Mouse (Mus musculus): ENCODE data around the gene Lrrc7.

GRCm38 (mm10) chr3:158105260-158105659 is 456.8 kb downstream of the Lrrc7 start:
- TF ChIP-seq CTCF (conservative IDR thresholded peaks at IDR 0.05 in 1 of 2, IDR thresholded peaks at IDR 0.05 in 1 of 2; ENCODE audit: low read depth in 2 of 2, low read length in 2 of 2): no peak
- no peak for TF ChIP-seq HCFC1 (IDR thresholded peaks at IDR 0.05; ENCODE audit: low read depth, low read length)

Data from CH12.LX (cell line).